Mouse (Mus musculus): ENCODE measurements around the gene Pam16. TPM values are rescaled to one million over a fixed set of nuclear protein-coding genes. Genes with fewer than 3 reads are reported as not detected.

The Pam16 gene
- polyA plus RNA-seq, 1 experiment from 2014 or later = 134 TPM

DNA sequence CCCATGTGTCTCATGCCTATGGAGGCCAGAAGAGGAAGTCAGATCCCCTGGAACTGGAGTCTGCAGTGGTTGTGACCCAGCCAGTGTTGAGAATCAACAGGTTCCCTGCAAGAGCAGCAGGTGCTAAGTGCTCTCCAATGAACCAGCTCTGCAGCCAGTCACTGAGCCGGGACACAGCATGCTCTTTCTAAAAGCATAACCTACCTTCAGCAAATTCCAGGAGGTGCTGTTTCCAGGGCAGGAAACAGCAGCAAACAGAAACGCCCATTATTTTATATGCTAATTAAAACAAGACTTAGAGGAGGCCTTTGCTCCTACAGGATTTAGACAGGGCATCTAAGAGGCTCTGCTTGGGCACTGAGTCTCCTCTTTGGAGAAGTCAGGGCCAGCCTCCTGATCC lies 48.8 kb downstream of the Pam16 start:
- no peak overlapping the region for H3K4me3 ChIP-seq (ENCODE audit: low read depth, low read length)
- 52% methylated on average over 2 of the region's 2 CpGs for WGBS (ENCODE audit: insufficient replicate concordance)
- H3K9me3 ChIP-seq (replicated peaks; ENCODE audit: control insufficient read depth, low read length) = no peaks in the 10 kb centered on the region
- no peak for ATAC-seq (replicated peaks; ENCODE audit: insufficient number of reproducible peaks, low FRiP score, low TSS enrichment)
- no peak overlapping the region for H3K27ac ChIP-seq (ENCODE audit: low read depth, low read length)
- H3K27me3 ChIP-seq (ENCODE audit: control insufficient read depth, insufficient read depth, low read length) = no peaks in the 10 kb centered on the region
- H3K36me3 ChIP-seq (ENCODE audit: control insufficient read depth, insufficient read depth, low read length) = no peaks in the 10 kb centered on the region
- no peak overlapping the region for H3K9ac ChIP-seq (ENCODE audit: low read depth, low read length)
- no peak overlapping the region for H3K4me2 ChIP-seq
- peaks cover 7% of the 10 kb centered on the region for H3K4me1 ChIP-seq (ENCODE audit: control insufficient read depth, insufficient read depth, low read length)

- H3K9me3 ChIP-seq (replicated peaks; ENCODE audit: control insufficient read depth, low read length) = no peaks in the 10 kb centered on the region
- H3K4me2 ChIP-seq = no peak overlapping the region
- H3K36me3 ChIP-seq (ENCODE audit: control insufficient read depth, insufficient read depth, low read length) = no peaks in the 10 kb centered on the region
- 0 out of 2 replicates have a peak overlapping the region, but pooled peaks have one; percentile 8 for H3K27ac ChIP-seq (ENCODE audit: low read depth, low read length)
- 45% methylated on average over 4 of the region's 4 CpGs for WGBS (ENCODE audit: insufficient replicate concordance)
- H3K4me1 ChIP-seq (ENCODE audit: control insufficient read depth, insufficient read depth, low read length) = peaks cover 9% of the 10 kb centered on the region
- no peak for ATAC-seq (replicated peaks; ENCODE audit: insufficient number of reproducible peaks, low FRiP score, low TSS enrichment)
- H3K9ac ChIP-seq (ENCODE audit: low read depth, low read length) = no peak overlapping the region
- no peak overlapping the region for H3K4me3 ChIP-seq (ENCODE audit: low read depth, low read length)
- no peaks in the 10 kb centered on the region for H3K27me3 ChIP-seq (ENCODE audit: control insufficient read depth, insufficient read depth, low read length)
Measured at GRCm38 (mm10) chr16:4570737-4571136, 54.1 kb downstream of the Pam16 start.

DNA sequence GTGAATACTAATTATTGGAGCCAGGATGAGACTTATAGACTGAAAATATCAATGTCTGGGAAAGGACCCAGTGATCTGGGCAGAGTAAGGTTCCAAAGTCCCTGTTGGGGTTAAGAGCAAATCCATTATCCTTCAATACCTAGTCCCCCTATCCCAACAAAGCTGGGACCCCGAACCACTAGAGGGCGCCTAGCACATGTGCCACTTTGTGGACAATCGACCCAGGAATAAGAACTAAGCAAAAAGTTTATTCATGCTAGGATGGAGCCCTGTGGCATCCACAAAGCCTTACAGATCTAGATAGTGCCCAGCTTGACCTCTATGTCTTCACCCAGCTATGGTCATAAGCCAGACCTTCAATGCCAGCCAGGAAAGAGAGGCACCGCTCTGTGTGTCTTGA lies 56.9 kb downstream of the Pam16 start:
- Histone ChIP-seq H3K36me3 (ENCODE audit: control insufficient read depth, insufficient read depth, low read length) (no peaks in the 10 kb centered on the region), H3K4me3 (ENCODE audit: low read depth, low read length) (no peak overlapping the region), H3K27me3 (ENCODE audit: control insufficient read depth, insufficient read depth, low read length) (no peaks in the 10 kb centered on the region), H3K9ac (ENCODE audit: low read depth, low read length) (no peak overlapping the region), H3K9me3 (replicated peaks; ENCODE audit: control insufficient read depth, low read length) (no peaks in the 10 kb centered on the region), H3K27ac (ENCODE audit: low read depth, low read length) (no peak overlapping the region), H3K4me2 (no peak overlapping the region), H3K4me1 (ENCODE audit: control insufficient read depth, insufficient read depth, low read length) (peaks cover 9% of the 10 kb centered on the region)
- no peak for ATAC-seq (replicated peaks; ENCODE audit: insufficient number of reproducible peaks, low FRiP score, low TSS enrichment)
- 18% methylated on average over 4 of the region's 4 CpGs for WGBS (ENCODE audit: insufficient replicate concordance)

Other genes starting within 250 kb of the Pam16 start
- gene Adcy9, start 204.5 kb downstream of the Pam16 start, polyA plus RNA-seq (2014; fragmentation: Nextera tagmentation; extraction: Ambion mirVana) = 0.99 and 1.2 TPM in 2 replicates
- 147 and 191 TPM in 2 replicates for gene Srl, start 83.2 kb downstream of the Pam16 start, polyA plus RNA-seq (2014; fragmentation: Nextera tagmentation; extraction: Ambion mirVana)
- 7.3 and 9.4 TPM in 2 replicates for gene Tfap4, start 65.1 kb downstream of the Pam16 start, polyA plus RNA-seq (2014; fragmentation: Nextera tagmentation; extraction: Ambion mirVana)
- 19.3 and 23.3 TPM in 2 replicates for gene Glis2, start 30.3 kb downstream of the Pam16 start, polyA plus RNA-seq (2014; fragmentation: Nextera tagmentation; extraction: Ambion mirVana)
- gene Vasn, start 15.0 kb upstream of the Pam16 start, polyA plus RNA-seq (2014; fragmentation: Nextera tagmentation; extraction: Ambion mirVana) = 9.5 and 10.6 TPM in 2 replicates
- gene Dnaja3, start 15.0 kb upstream of the Pam16 start, polyA plus RNA-seq (2014; fragmentation: Nextera tagmentation; extraction: Ambion mirVana) = 63.6 and 72.6 TPM in 2 replicates
- gene Coro7, start 54.8 kb upstream of the Pam16 start, polyA plus RNA-seq (2014; fragmentation: Nextera tagmentation; extraction: Ambion mirVana) = 12.1 and 12.4 TPM in 2 replicates
- 53.1 and 58.3 TPM in 2 replicates for gene Nmral1, start 94.4 kb upstream of the Pam16 start, polyA plus RNA-seq (2014; fragmentation: Nextera tagmentation; extraction: Ambion mirVana)
- 102 and 109 TPM in 2 replicates for gene Hmox2, start 101.4 kb upstream of the Pam16 start, polyA plus RNA-seq (2014; fragmentation: Nextera tagmentation; extraction: Ambion mirVana)
- gene Cdip1, start 165.3 kb upstream of the Pam16 start, polyA plus RNA-seq (2014; fragmentation: Nextera tagmentation; extraction: Ambion mirVana) = 113 and 118 TPM in 2 replicates
- gene 4930562C15Rik, start 210.4 kb upstream of the Pam16 start, polyA plus RNA-seq (2014; fragmentation: Nextera tagmentation; extraction: Ambion mirVana) = 0.25 and 0.79 TPM in 2 replicates